Mouse (Mus musculus): ENCODE results near the gene Trim10.

The Trim10 gene

GRCm38 (mm10) chr17:36869284-36869954 is at the start of gene Trim10:
Trim10 (plus strand) TSS chr17:36869574.
- no peak for DNase-seq (ENCODE audit: low read depth, low spot score)

DNA sequence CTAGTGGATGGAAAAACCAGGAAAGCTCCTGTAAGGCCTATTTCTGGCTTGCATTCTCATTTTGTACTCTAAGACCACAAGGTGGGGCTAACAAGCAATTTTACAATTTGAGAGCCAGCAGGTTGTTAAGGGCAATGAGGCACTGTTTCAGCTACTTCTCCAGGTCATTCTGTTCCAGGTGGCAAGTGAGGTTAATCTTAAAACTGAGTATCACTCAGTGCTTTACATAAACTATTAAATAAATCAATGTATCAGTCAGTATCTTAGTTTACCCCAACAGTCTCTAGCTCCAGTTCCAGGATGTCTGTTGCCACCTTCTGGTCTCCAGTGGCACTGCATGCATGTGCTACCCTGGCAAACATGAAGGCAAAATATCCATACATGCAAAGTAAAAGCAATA is 45.4 kb upstream of the Trim10 start:
- DNase-seq (ENCODE audit: low read depth, low spot score) = peak; percentile 72

GRCm38 (mm10) chr17:36825525-36825924 is 43.8 kb upstream of the Trim10 start:
- peak; percentile 75 for DNase-seq (ENCODE audit: low read depth, low spot score)

DNA sequence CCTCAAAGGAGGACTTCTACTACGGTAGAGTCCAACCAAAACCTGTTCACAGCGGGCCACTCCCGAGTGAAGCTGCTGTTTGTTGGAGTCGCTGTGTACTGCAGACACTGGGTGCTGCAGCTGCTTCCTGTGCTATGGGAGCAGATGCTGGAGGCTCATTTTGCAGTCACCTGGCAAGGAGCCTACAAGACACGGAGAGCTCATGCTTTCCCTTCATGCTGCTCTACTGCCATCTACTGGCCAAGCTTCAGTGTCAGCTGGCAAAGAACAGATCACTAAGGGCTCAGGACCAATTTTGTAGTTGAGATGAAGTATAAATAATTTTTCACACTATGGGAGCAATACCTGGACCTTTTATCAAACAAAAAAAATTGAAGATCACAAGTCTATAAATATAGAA is 43.4 kb upstream of the Trim10 start:
- peak; percentile 83 for DNase-seq (ENCODE audit: low read depth, low spot score)

DNA sequence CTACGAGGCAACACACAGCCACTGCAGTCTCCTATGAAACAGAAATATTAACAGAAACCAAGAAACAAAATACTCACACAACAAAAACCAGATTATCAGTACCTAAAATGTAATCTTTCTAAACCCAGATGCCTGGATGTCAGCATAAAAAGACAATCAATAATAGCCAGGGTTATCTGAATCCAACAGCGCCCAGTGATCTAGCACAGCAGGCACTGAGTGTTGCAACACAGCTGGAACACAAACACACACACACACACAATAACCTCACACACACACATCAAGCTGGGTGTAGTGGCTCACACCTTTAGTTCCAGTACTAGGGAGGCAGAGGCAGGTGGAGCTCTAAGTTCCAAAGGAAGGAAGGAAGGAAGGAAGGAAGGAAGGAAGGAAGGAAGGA is 40.9 kb upstream of the Trim10 start:
- DNase-seq (ENCODE audit: low read depth, low spot score) = no peak

- no peak for DNase-seq (ENCODE audit: low read depth, low spot score)
These were observed 38.9 kb upstream of the Trim10 start for GRCm38 (mm10) chr17:36830470-36830869.

GRCm38 (mm10) chr17:36832694-36833093 is 36.7 kb upstream of the Trim10 start:
- DNase-seq (ENCODE audit: low read depth, low spot score) = no peak

- peak; percentile 11 for DNase-seq (ENCODE audit: low read depth, low spot score)
These were observed 33.6 kb upstream of the Trim10 start for GRCm38 (mm10) chr17:36835591-36836426.

DNA sequence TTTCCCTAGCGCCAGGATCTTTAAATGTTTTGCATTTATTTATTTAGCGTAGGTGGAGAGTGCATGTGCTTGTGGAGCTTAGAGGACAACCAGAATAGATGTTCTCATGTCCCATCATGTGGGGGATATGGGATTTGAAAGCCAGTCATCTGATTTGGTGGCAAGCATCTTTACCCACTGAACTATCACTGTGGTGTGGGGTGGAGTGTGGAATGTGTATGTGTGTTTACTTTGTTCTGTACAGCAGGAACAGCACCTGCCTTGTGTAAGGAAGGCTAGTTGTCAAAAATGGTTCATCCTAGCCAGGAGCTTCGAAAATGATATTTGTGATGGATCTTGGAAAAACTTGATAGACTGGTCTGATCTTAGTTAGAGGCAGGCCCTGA is 33.0 kb upstream of the Trim10 start:
- no peak for DNase-seq (ENCODE audit: low read depth, low spot score)

GRCm38 (mm10) chr17:36836874-36837647 is 32.3 kb upstream of the Trim10 start, which contains the start of gene Trim26:
Trim26 (plus strand) TSS chr17:36837134.
- DNase-seq (ENCODE audit: low read depth, low spot score) = peak; percentile 98

DNA sequence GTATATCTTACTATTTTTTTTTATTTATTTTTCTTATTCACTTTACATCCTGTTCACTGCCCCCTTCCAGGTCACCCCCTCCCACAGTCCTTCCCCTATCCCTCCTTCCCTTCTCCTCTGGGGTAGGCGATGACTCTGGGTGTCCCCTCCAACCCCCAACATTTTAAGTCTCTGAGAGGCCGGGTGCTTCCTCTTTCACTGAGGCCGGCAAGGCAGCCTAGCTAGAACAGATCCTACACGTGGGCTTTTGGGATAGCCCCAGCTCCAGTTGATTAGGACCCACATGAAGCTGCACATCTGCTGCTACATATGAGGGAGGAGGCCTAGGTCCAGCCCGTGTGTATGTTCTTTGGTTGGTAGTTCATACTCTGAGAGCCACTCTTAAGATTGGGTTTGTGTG is 30.4 kb upstream of the Trim10 start:
- DNase-seq (ENCODE audit: low read depth, low spot score) = peak; percentile 81

- no peak for DNase-seq (ENCODE audit: low read depth, low spot score)
These were observed 29.4 kb upstream of the Trim10 start for GRCm38 (mm10) chr17:36839931-36840330.

DNA sequence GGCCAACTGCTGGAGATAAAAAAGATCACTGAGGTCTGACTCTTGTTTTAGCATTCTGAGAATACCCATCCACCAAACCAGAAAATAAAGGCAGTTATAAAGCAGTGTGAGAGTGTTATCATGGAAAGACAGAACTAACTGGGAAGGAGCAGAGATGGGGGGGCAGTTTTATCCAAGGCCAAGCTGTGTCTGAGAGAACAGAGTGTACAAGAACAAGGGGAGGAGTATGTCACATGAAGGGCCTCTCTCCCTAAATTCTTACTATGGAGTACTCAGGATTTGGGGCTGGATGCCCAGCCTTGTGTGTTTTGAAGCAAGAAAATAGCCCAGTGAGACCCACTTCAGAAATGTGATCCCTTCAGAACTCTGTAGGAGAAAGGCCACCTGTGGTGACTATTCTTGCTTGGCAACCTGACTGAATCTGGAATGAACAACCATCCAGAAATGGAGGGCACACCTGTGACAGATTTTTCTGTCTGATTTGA is 28.4 kb upstream of the Trim10 start:
- no peak for DNase-seq (ENCODE audit: low read depth, low spot score)

GRCm38 (mm10) chr17:36843696-36844095 is 25.7 kb upstream of the Trim10 start:
- no peak for DNase-seq (ENCODE audit: low read depth, low spot score)

DNA sequence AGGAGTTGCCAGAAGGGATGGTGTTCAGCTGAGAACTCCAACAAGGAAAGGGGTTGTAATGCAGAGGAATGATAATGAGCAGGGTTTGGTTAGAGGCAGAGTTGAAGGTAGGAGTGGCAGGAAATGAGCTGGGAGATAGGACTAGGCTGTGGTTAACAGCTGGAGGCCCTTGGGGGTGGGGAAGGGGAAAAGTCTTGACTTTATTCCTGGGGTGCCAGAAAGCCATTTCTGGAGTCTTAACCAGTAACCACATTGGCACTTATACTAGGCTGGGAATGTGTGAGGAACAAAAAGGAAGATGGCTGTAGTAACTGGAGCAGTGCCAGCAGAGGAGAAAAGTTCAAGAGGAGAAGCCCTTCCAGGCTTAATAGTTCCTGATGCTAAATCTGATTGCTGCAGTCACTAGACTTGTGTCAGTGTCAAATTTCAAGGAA is 25.1 kb upstream of the Trim10 start:
- no peak for DNase-seq (ENCODE audit: low read depth, low spot score)

DNA sequence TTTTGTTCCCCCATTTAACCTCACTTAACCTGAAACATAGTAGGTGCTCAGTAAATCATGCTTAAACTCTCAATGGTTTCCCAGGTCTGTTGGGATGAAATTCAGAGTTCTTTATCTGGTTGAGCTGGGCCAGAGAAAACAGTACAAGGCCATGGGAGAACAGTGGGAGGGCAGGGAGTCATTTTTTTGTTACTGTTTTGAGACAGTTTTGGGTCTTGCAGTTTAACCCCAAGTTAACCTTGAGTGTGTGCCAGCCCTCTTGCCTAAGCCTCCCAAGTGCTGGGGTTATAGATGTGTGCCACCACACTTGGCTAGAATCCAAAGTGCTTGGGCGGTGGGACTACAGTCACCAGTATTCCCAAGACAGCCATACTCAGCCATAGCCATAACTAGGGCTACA is 24.6 kb upstream of the Trim10 start:
- no peak for DNase-seq (ENCODE audit: low read depth, low spot score)

DNA sequence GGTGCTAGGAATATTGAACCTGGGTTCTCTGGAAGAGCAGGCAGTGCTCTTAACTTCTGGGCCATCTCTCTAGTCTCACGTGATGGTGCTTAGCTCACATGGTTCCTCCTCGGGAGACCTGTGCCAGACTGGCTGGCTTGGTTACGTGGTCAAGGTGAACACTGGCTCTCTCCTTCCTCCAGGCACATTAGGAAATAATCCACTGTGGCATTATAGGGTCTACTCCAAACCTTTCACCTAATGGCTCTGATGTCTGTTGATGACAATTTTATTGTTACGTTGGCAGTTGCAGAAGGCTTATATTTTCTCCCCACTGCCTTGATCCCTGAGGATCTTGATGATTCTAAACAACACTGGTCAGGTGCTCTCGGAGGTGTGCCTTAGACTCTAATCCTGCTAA is 20.5 kb upstream of the Trim10 start:
- DNase-seq (ENCODE audit: low read depth, low spot score) = no peak

DNA sequence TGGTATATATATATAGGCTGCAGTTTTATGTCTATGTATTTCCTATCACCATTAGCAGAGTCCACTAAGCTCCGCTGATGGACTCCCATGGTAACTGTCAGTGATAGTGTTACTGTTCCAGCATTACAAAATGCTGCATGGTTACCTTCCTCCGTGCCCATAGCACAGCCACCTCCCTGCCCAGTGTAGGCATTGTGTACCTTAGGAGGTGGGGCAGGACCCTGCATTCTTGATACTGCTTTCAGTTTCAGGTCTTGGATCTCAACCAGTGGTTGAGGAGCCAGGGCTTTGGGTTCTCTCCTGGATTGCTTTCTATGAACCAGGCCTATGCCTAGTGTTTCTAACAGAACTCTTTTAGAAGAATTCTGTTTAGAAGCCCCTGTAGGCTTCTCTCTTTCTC is 19.4 kb upstream of the Trim10 start:
- no peak for DNase-seq (ENCODE audit: low read depth, low spot score)

- DNase-seq (ENCODE audit: low read depth, low spot score) = no peak
These were observed 18.2 kb upstream of the Trim10 start for GRCm38 (mm10) chr17:36851200-36851599.

- no peak for DNase-seq (ENCODE audit: low read depth, low spot score)
These were observed 17.7 kb upstream of the Trim10 start for GRCm38 (mm10) chr17:36851627-36852026.

- DNase-seq (ENCODE audit: low read depth, low spot score) = no peak
These were observed 13.9 kb upstream of the Trim10 start for GRCm38 (mm10) chr17:36855484-36855883.

- no peak for DNase-seq (ENCODE audit: low read depth, low spot score)
These were observed 13.1 kb upstream of the Trim10 start for GRCm38 (mm10) chr17:36856236-36856635.

All from A20 (cell line).